Mouse (Mus musculus): ENCODE data around the gene Blm. TPM values are rescaled to one million over a fixed set of nuclear protein-coding genes. Genes with fewer than 3 reads are reported as not detected.

Gene Blm
- total and polyA plus RNA-seq, 3 experiments, result 24.1 to 56.2 (median 36.4) TPM

- Histone ChIP-seq H3K4me2 (ENCODE audit: insufficient read depth, low read depth, poor library complexity, severe bottlenecking) (no peak overlapping the region), H3K9ac (ENCODE audit: insufficient read depth, low read depth) (no peak overlapping the region), H3K27me3 (replicated peaks) (no peaks in the 10 kb centered on the region), H3K4me3 (replicated peaks in 1 of 3; ENCODE audit: low read depth in 2 of 3, low read length in 2 of 3, poor library complexity in 1 of 3) (no peak overlapping the region), H3K9me3 (replicated peaks; ENCODE audit: low read length) (no peaks in the 10 kb centered on the region), H3K79me2 (replicated peaks; ENCODE audit: control insufficient read depth, extremely low read depth, insufficient read depth, poor library complexity, severe bottlenecking) (no peaks in the 10 kb centered on the region), H3K36me3 (replicated peaks in 1 of 2; ENCODE audit: control insufficient read depth in 1 of 2, insufficient read depth in 1 of 2, low read length in 1 of 2) (no peaks in the 10 kb centered on the region), H3K27ac (ENCODE audit: insufficient read depth, low read depth) (no peak overlapping the region), H3K4me1 (ENCODE audit: control insufficient read depth in 1 of 2, insufficient read depth in 2 of 2) (peaks cover 11 to 16% of the 10 kb centered on the region in 2 experiments)
- no peak for TF ChIP-seq MAFK (IDR thresholded peaks at IDR 0.05; ENCODE audit: insufficient replicate concordance, low read length)
- TF ChIP-seq MYC (IDR thresholded peaks at IDR 0.05; ENCODE audit: low read depth, low read length), result no peak
- no peak for TF ChIP-seq MAX (IDR thresholded peaks at IDR 0.05; ENCODE audit: low read length)
- no peak for TF ChIP-seq NRF1 (IDR thresholded peaks at IDR 0.05; ENCODE audit: low read depth, low read length)
- TF ChIP-seq POLR2A (IDR thresholded peaks at IDR 0.05; ENCODE audit: low read depth, low read length), result no peak
- no peak for TF ChIP-seq SMC3 (IDR thresholded peaks at IDR 0.05; ENCODE audit: low read depth, low read length)
- no peak for TF ChIP-seq KAT2A (IDR thresholded peaks at IDR 0.05; ENCODE audit: insufficient replicate concordance, low read length)
- no peak for TF ChIP-seq MAZ (IDR thresholded peaks at IDR 0.05; ENCODE audit: low read depth, low read length)
- no peak for TF ChIP-seq IRF4 (IDR thresholded peaks at IDR 0.05; ENCODE audit: low read depth, low read length)
- TF ChIP-seq RCOR1 (conservative IDR thresholded peaks at IDR 0.05; ENCODE audit: low read depth, low read length), result no peak
- no peak for TF ChIP-seq CHD2 (IDR thresholded peaks at IDR 0.05; ENCODE audit: low read length)
- TF ChIP-seq USF2 (conservative IDR thresholded peaks at IDR 0.05; ENCODE audit: low read depth, low read length), result no peak
- no peak for TF ChIP-seq RAD21 (IDR thresholded peaks at IDR 0.05; ENCODE audit: low read depth, low read length)
- no peak for TF ChIP-seq BHLHE40 (IDR thresholded peaks at IDR 0.05; ENCODE audit: low read depth, low read length)
- no peak for TF ChIP-seq TBP (conservative IDR thresholded peaks at IDR 0.05; ENCODE audit: low read depth, low read length)
- TF ChIP-seq ZMIZ1 (IDR thresholded peaks at IDR 0.05; ENCODE audit: low read depth, low read length), result no peak
- no peak for TF ChIP-seq CHD1 (IDR thresholded peaks at IDR 0.05; ENCODE audit: low read depth, low read length)
- no peak for TF ChIP-seq ETS1 (conservative IDR thresholded peaks at IDR 0.05; ENCODE audit: low read depth, low read length)
- DNase-seq (ENCODE audit: extremely low read depth), result no peak
- in situ Hi-C loops (cut with MboI; ENCODE audit: low pct_ligation_motif_present, low pct_unique_long_range_greater_than_20kb, low sequenced_read_pairs) (loop anchor here (25.0 kb wide), 1 partner anchor 440 kb away; no protein-coding TSS in a partner anchor), dilution Hi-C loops (cut with MboI; ENCODE audit: extremely low pct_ligation_motif_present, extremely low pct_unique_long_range_greater_than_20kb, low sequenced_read_pairs) (no loop called here)
Observed at GRCm38 (mm10) chr7:80577417-80577980, 42.6 kb upstream of the Blm start.

GRCm38 (mm10) chr7:80576626-80577025, 41.7 kb upstream of the Blm start:
- TF ChIP-seq POLR2AphosphoS2 (IDR thresholded peaks at IDR 0.05; ENCODE audit: low read depth, low read length) (no peak), E2F4 (IDR thresholded peaks at IDR 0.05; ENCODE audit: insufficient replicate concordance, low read depth, low read length) (no peak), USF1 (IDR thresholded peaks at IDR 0.05; ENCODE audit: low read depth, low read length) (no peak), ETS1 (conservative IDR thresholded peaks at IDR 0.05; ENCODE audit: low read depth, low read length) (no peak), SIN3A (IDR thresholded peaks at IDR 0.05; ENCODE audit: low read length) (no peak), IRF4 (IDR thresholded peaks at IDR 0.05; ENCODE audit: low read depth, low read length) (no peak), TBP (conservative IDR thresholded peaks at IDR 0.05; ENCODE audit: low read depth, low read length) (no peak), MAZ (IDR thresholded peaks at IDR 0.05; ENCODE audit: low read depth, low read length) (no peak), ZNF384 (IDR thresholded peaks at IDR 0.05; ENCODE audit: low read depth, low read length) (no peak), CHD2 (IDR thresholded peaks at IDR 0.05; ENCODE audit: low read length) (no peak), KAT2A (IDR thresholded peaks at IDR 0.05; ENCODE audit: insufficient replicate concordance, low read length) (no peak), UBTF (IDR thresholded peaks at IDR 0.05; ENCODE audit: low read depth, low read length) (no peak), MAFK (IDR thresholded peaks at IDR 0.05; ENCODE audit: insufficient replicate concordance, low read length) (no peak), NRF1 (IDR thresholded peaks at IDR 0.05; ENCODE audit: low read depth, low read length) (no peak), RCOR1 (conservative IDR thresholded peaks at IDR 0.05; ENCODE audit: low read depth, low read length) (no peak), POLR2A (IDR thresholded peaks at IDR 0.05; ENCODE audit: low read depth, low read length) (no peak)
- Histone ChIP-seq H3K9me3 (replicated peaks; ENCODE audit: low read length) (no peaks in the 10 kb centered on the region), H3K9ac (ENCODE audit: insufficient read depth, low read depth) (no peak overlapping the region), H3K27me3 (replicated peaks) (no peaks in the 10 kb centered on the region), H3K79me2 (replicated peaks; ENCODE audit: control insufficient read depth, extremely low read depth, insufficient read depth, poor library complexity, severe bottlenecking) (no peaks in the 10 kb centered on the region), H3K4me2 (ENCODE audit: insufficient read depth, low read depth, poor library complexity, severe bottlenecking) (no peak overlapping the region), H3K4me1 (ENCODE audit: control insufficient read depth in 1 of 2, insufficient read depth in 2 of 2) (peaks cover 11% of the 10 kb centered on the region in 2 experiments), H3K36me3 (replicated peaks in 1 of 2; ENCODE audit: control insufficient read depth in 1 of 2, insufficient read depth in 1 of 2, low read length in 1 of 2) (no peaks in the 10 kb centered on the region), H3K27ac (ENCODE audit: insufficient read depth, low read depth) (no peak overlapping the region), H3K4me3 (replicated peaks in 1 of 3; ENCODE audit: low read depth in 2 of 3, low read length in 2 of 3, poor library complexity in 1 of 3) (no peak overlapping the region)
- DNase-seq (ENCODE audit: extremely low read depth), result no peak
- in situ Hi-C loops (cut with MboI; ENCODE audit: low pct_ligation_motif_present, low pct_unique_long_range_greater_than_20kb, low sequenced_read_pairs), result loop anchor here (25.0 kb wide), 1 partner anchor 439 kb away; no protein-coding TSS in a partner anchor
- dilution Hi-C loops (cut with MboI; ENCODE audit: extremely low pct_ligation_motif_present, extremely low pct_unique_long_range_greater_than_20kb, low sequenced_read_pairs), result no loop called here

Measured in CH12.LX (cell line).